Mouse (Mus musculus): ENCODE results near the gene 5430419D17Rik.

5430419D17Rik gene

GRCm38 (mm10) chr7:131174121-131174520, at the start of gene 5430419D17Rik:
Gene 5430419D17Rik (plus strand): TSS chr7:131174402.
- DNase-seq (ENCODE audit: low read depth, low spot score): no peak

- no peak for DNase-seq (ENCODE audit: low read depth, low spot score)
Observed at GRCm38 (mm10) chr7:131130021-131130420, 44.2 kb upstream of the 5430419D17Rik start.

GRCm38 (mm10) chr7:131133181-131133580, 41.0 kb upstream of the 5430419D17Rik start:
- no peak for DNase-seq (ENCODE audit: low read depth, low spot score)

DNA sequence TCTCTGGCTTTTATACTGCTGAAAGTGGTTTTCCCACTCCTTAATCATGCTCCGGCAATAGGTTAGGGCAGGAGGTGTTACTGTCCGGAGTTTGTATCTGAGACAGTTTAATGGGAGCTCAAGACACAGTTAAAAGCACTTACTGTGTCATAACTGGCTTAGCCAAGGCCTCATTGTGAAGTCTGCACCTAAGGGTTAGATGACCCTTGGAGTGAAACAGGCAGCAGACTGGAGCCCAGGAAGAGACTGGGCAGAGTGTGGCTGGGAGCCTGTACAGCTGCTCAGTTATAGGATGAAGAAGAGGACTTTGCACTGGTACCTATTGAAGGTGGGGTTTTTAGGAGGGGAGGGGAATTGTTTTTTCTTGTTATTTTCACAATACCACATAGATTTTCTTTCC, 28.0 kb upstream of the 5430419D17Rik start, which contains the start of gene 4933402N03Rik:
TSS of gene 4933402N03Rik (minus strand) at position 101 of the 400 bp plus-strand sequence.
- DNase-seq (ENCODE audit: low read depth, low spot score): no peak

- DNase-seq (ENCODE audit: low read depth, low spot score): no peak
Observed at GRCm38 (mm10) chr7:131150179-131150578, 24.0 kb upstream of the 5430419D17Rik start.

DNA sequence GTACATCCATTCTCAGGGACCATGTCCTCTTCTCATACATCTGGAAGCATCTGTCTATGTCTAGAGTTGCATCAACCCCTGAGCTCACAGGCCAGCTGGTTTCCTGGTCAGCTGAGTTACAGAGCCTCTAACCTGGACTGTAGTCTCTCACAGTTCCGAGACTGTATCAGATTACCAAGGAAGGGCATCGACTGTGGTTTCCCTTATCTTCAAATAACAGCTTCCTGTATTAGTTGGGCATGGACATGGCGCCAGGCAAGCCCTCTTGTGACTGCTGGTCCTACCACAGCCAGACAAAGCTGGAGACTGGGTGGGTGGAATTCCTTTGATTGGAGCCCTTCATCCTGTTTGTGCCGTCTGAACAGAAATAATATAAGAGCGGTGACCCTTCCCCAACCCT, 21.2 kb upstream of the 5430419D17Rik start:
- DNase-seq (ENCODE audit: low read depth, low spot score): no peak

DNA sequence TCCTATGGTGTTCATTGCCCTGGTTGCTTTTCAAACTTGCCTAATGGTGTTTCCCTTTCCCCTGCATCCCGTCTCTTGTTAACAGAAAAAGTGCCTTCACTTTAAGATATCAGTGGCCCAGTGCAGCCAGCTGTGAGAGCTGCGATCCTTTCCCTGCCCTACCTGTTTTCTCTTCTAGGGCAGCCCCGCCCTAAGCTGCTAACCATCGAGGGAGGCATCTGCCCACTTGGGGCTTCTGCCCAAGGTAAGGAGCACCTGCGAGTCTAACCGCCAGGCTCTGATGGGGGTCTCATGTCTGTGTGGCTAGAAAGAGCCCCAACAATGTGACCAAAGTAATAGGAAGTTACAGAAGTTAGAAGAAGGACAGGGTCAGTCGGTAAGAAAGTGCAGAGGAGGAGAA, 12.0 kb upstream of the 5430419D17Rik start:
- DNase-seq (ENCODE audit: low read depth, low spot score): no peak

DNA sequence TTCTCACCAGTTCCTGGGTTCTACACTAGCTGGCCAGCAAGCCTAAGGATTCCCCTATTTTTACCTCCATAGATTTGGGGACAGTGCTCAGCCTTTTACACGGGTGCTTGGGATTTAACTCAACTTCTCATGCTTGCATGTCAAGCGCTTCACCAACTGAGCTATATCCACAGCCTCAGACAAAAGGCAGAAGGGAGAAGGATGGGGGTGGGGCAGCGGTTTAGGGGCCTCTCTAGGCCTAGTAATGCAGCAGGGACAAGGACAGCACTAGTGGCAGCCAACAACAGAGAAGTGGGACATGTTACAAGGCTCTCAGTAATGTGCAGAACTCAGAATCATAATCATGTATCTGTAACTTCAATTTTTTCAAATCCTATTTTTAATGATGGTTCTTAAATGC, 6.4 kb upstream of the 5430419D17Rik start:
- DNase-seq (ENCODE audit: low read depth, low spot score): no peak

GRCm38 (mm10) chr7:131169099-131169498, 5.1 kb upstream of the 5430419D17Rik start:
- DNase-seq (ENCODE audit: low read depth, low spot score): no peak

- DNase-seq (ENCODE audit: low read depth, low spot score): peak; percentile 49
Observed at GRCm38 (mm10) chr7:131182685-131183084, 8.5 kb downstream of the 5430419D17Rik start.

- no peak for DNase-seq (ENCODE audit: low read depth, low spot score)
Observed at GRCm38 (mm10) chr7:131184339-131184738, 10.1 kb downstream of the 5430419D17Rik start.

GRCm38 (mm10) chr7:131187047-131187446, 12.8 kb downstream of the 5430419D17Rik start:
- DNase-seq (ENCODE audit: low read depth, low spot score): peak; percentile 83

DNA sequence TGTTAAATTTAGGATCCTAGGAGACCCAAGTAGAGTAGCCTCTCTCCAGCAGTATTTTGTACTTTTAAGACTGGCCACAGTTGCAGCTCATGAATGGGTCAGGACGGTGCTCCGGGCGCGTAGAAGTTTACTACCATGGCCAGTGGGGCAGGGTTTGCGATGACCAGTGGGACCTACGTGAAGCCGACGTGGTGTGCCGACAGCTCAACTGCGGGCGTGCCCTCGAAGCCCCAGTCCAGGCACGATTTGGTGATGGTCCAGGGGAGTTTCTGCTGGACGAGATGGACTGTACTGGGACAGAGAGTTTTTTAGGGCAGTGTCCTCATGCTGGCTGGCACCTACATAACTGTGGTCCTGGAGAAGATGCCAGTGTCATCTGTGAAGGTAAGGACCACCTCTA, 13.8 kb downstream of the 5430419D17Rik start:
- no peak for DNase-seq (ENCODE audit: low read depth, low spot score)

GRCm38 (mm10) chr7:131223086-131223485, 48.9 kb downstream of the 5430419D17Rik start:
- no peak for DNase-seq (ENCODE audit: low read depth, low spot score)

GRCm38 (mm10) chr7:131236091-131236490, 61.9 kb downstream of the 5430419D17Rik start:
- peak; percentile 19 for DNase-seq (ENCODE audit: low read depth, low spot score)

DNA sequence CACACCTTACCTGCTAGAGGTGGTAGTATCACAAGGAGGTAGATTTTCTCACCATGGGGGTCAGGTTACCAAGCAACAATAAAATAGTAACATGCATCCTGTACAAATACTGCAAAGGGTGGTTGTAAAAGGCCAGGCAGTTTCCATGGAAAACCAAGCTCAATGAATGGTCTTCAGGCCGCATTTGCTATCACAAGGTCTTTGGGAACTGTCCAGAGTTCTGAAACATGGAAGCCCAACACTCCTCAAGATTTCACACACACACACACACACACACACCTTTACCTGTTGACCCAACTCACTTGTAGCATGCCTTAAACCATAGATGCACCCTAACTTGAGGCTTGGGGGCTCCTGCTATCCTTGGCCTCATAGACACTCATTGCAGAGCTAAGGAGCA, 70.8 kb downstream of the 5430419D17Rik start:
- no peak for DNase-seq (ENCODE audit: low read depth, low spot score)

DNA sequence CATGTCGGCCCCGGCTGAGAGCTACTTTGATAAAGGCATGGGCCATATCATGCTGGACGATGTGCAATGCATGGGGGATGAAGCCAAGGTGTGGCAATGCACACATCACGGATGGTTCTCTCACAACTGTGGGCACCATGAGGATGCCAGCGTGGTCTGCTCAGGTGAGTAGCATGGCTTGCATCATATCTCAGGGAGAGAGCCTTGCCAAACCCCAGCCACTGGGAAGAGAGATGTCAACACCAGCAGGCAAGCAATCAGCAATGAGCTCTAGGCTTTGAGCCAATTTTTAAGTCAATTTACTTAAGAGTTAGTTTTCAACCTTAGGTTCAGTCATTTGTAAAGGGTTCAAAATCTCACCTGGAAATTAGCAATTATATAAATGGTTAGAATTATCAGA, 82.6 kb downstream of the 5430419D17Rik start:
- no peak for DNase-seq (ENCODE audit: low read depth, low spot score)

- no peak for DNase-seq (ENCODE audit: low read depth, low spot score)
Observed at GRCm38 (mm10) chr7:131257309-131257708, 83.1 kb downstream of the 5430419D17Rik start.

- peak; percentile 71 for DNase-seq (ENCODE audit: low read depth, low spot score)
Observed at GRCm38 (mm10) chr7:131260946-131261345, 86.7 kb downstream of the 5430419D17Rik start.

- DNase-seq (ENCODE audit: low read depth, low spot score): no peak
Observed at GRCm38 (mm10) chr7:131264251-131264650, 90.0 kb downstream of the 5430419D17Rik start.

- DNase-seq (ENCODE audit: low read depth, low spot score): no peak
Observed at GRCm38 (mm10) chr7:131265851-131266250, 91.6 kb downstream of the 5430419D17Rik start.

DNA sequence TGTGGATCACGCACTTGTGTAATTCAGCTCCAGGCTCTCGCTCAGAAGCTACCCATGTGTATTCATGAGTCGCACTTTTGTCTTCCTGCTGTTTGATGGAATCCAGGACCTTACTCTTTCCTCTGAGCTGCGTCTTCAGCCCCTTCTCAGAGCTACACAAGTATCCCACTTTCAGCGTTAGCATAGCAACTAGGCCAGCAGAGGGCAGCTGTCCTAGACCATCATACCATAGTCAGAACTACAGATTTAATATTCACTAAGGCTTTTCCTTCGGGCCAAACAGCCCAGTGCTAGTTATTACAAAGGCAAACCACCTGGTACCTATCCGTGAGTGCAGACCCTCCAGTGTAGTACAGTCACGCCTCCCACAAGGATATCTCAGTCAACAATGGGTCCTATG, 122.9 kb downstream of the 5430419D17Rik start:
- DNase-seq (ENCODE audit: low read depth, low spot score): no peak

DNA sequence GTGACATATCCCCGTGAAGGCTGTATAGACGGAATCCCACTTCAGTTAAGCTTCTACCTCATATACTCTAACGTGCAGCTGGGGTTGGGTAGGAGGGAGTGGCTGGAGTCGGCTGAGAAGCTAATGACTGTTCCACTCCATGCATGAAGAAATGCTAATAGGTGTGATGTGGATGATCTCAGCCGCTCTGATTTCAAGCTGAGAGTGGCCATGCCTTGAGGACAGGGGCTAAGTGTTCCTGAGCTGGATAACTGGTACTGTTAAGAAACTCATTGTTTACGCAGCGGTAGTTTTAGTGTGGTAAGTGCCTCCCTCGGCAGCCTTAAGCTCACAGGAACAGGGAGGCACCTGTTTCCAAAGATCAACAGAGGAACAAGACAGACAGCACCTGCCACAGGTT, 129.1 kb downstream of the 5430419D17Rik start:
- no peak for DNase-seq (ENCODE audit: low read depth, low spot score)

GRCm38 (mm10) chr7:131306733-131307132, 132.5 kb downstream of the 5430419D17Rik start:
- DNase-seq (ENCODE audit: low read depth, low spot score): no peak
